Mouse (Mus musculus) heart, adult 2 months (tissue): ENCODE results near the gene Fam216b.

Experiments used
- EP300 ChIP-seq: fragments of 200-500 bp; IDR thresholded peaks from 2 replicates; pipeline ENCODE4 v1.6.1; 2011; ENCODE audit warnings: low read depth, low read length, control low read depth; ENCODE audit not compliant: insufficient read depth
- POLR2A ChIP-seq: fragments of 200-500 bp; IDR thresholded peaks from 2 replicates; pipeline ENCODE4 v1.6.1; 2011; ENCODE audit warnings: mild to moderate bottlenecking, low read depth, low read length, control low read depth; ENCODE audit not compliant: insufficient read depth

GRCm38 (mm10) chr14:78117268-78117667, 28.5 kb upstream of the Fam216b start:
- no peak for TF ChIP-seq EP300
- TF ChIP-seq POLR2A: no peak
